Mouse (Mus musculus) erythroblast, embryonic 14.5 days (primary cell): ENCODE data around the gene Ntan1.

Experiments used
- GATA1 ChIP-seq: IDR thresholded peaks from 2 replicates; pipeline ENCODE4 v1.6.1; 2012; ENCODE audit warnings: low read length, inconsistent platforms, mixed read lengths
- TAL1 ChIP-seq: IDR thresholded peaks from 3 replicates; pipeline ENCODE4 v1.6.1; 2012; ENCODE audit warnings: low read length, inconsistent platforms, mixed read lengths

DNA sequence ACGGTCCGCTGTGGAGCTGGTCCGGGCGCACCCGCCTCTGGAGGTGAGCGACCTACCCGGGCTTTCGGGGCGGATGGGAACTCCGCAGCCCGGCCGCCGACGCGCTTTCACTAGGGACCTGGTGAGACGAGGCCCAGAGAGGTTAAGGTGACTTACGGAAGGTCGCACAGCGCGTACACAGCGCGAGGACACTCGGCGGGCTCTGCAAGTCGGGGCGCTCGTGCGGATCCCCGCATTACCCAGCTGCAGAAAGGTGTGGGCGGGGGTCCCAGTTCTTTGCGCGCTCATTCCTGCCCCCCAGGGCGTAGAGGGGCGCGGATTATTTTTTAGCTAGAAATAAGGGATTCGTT is 724 bp downstream of the Ntan1 start:
- TF ChIP-seq GATA1 (no peak), TAL1 (no peak)
